Mouse (Mus musculus) lung, postnatal 0 days (tissue): ENCODE results near the gene Gmeb2.

Source experiments
- CTCF ChIP-seq: IDR thresholded peaks from 2 replicates; pipeline ENCODE4 v1.5.1; 2016; ENCODE audit warnings: antibody characterized with exemption, mild to moderate bottlenecking
- EP300 ChIP-seq: IDR thresholded peaks from 2 replicates; pipeline ENCODE4 v1.6.1; 2016; ENCODE audit warnings: antibody characterized with exemption, mild to moderate bottlenecking, control low read depth

- TF ChIP-seq CTCF (no peak), EP300 (no peak)
Observed at GRCm38 (mm10) chr2:181202886-181203285, 84.9 kb downstream of the Gmeb2 start.
